ENCODE assay signal across 11 mouse cellular contexts in genomic region chr16:85037969-85038644, GRCm38 (mm10).
DNase-seq lines count a peak whose midpoint lies in the region; ATAC-seq and TF ChIP-seq lines count a peak whose summit lies in the region.
"Had no signal": no experiment of that assay in that cellular context is flagged by ENCODE, and none has a peak within 500 bp of the region (broad histone marks: within the 10 kb centered on the region; RNA-seq: fewer than 3 reads in every experiment).

No protein-coding gene starts in this region.

- peaks cover 15% of the 10 kb centered on the region; the same call in 1 of the 2 replicates for H3K36me3 ChIP-seq in kidney, postnatal 0 days (ENCODE audit: insufficient read depth, low read length)
- H3K36me3 ChIP-seq in forebrain, postnatal 0 days (ENCODE audit: insufficient read depth): peaks cover under 1% of the 10 kb centered on the region; the same call in 1 of the 2 replicates
- peaks cover 7% of the 10 kb centered on the region for H3K36me3 ChIP-seq in midbrain, embryonic 16.5 days (ENCODE audit: control insufficient read depth, insufficient read depth, low read length)

- no peak overlapping the region for H3K4me3 ChIP-seq in kidney, postnatal 0 days (replicated peaks; ENCODE audit: low read depth, low read length)
- H3K4me3 ChIP-seq in forebrain, postnatal 0 days (ENCODE audit: low read depth, low read length): no peak overlapping the region
- no peak overlapping the region for H3K4me3 ChIP-seq in midbrain, embryonic 16.5 days (ENCODE audit: low read depth, low read length)
- H3K4me3 ChIP-seq: lung, embryonic 15.5 days; stomach, embryonic 15.5 days had no signal

- no peak for TF ChIP-seq CTCF in kidney, postnatal 0 days (IDR thresholded peaks at IDR 0.05; ENCODE audit: low read depth)
- TF ChIP-seq CTCF in forebrain, postnatal 0 days (IDR thresholded peaks at IDR 0.05; ENCODE audit: low read depth): no peak

- no peaks in the 10 kb centered on the region for H3K27me3 ChIP-seq in kidney, postnatal 0 days (ENCODE audit: insufficient read depth, low read length)
- H3K27me3 ChIP-seq in forebrain, postnatal 0 days (ENCODE audit: insufficient read depth, low read length): no peaks in the 10 kb centered on the region
- H3K27me3 ChIP-seq in midbrain, embryonic 16.5 days (ENCODE audit: control insufficient read depth, insufficient read depth, low read depth, low read length): no peaks in the 10 kb centered on the region
- H3K27me3 ChIP-seq: lung, embryonic 15.5 days; stomach, embryonic 15.5 days had no signal

- no peak for DNase-seq in frontal cortex, postnatal 10 days (ENCODE audit: low spot score in 2 of 2)
- peak; percentile 45 for DNase-seq in kidney, postnatal 0 days (ENCODE audit: low spot score)
- no peak for DNase-seq in kidney, adult 11 months
- peak; percentile 38 for DNase-seq in forebrain, postnatal 0 days
- no peak for DNase-seq in urinary bladder, postnatal 25 days (ENCODE audit: low spot score)
- no peak for DNase-seq in urinary bladder, postnatal 14 days (ENCODE audit: low spot score)
- DNase-seq: kidney, postnatal 4 days had no signal

- no peaks in the 10 kb centered on the region for H3K9me3 ChIP-seq in kidney, postnatal 0 days (replicated peaks; ENCODE audit: low read length)
- H3K9me3 ChIP-seq in forebrain, postnatal 0 days (ENCODE audit: low read length): no peaks in the 10 kb centered on the region
- no peaks in the 10 kb centered on the region for H3K9me3 ChIP-seq in midbrain, embryonic 16.5 days (replicated peaks; ENCODE audit: control insufficient read depth, low read length, poor library complexity, severe bottlenecking)
- H3K9me3 ChIP-seq: lung, embryonic 15.5 days; stomach, embryonic 15.5 days had no signal

- peak; percentile 82 for ATAC-seq in frontal cortex, adult (ENCODE audit: low TSS enrichment)
- ATAC-seq in kidney, postnatal 0 days (replicated peaks; ENCODE audit: low FRiP score, low read depth): no peak
- ATAC-seq in forebrain, postnatal 0 days: peak; percentile 63
- peak; percentile 67; the same call in 1 of the 2 replicates for ATAC-seq in midbrain, embryonic 16.5 days

- no peaks in the 10 kb centered on the region for H3K4me1 ChIP-seq in kidney, postnatal 0 days (replicated peaks; ENCODE audit: insufficient read depth, low read length)
- peaks cover 3% of the 10 kb centered on the region; the same call in 1 of the 2 replicates for H3K4me1 ChIP-seq in forebrain, postnatal 0 days (ENCODE audit: insufficient read depth)
- peaks cover 25% of the 10 kb centered on the region for H3K4me1 ChIP-seq in midbrain, embryonic 16.5 days (ENCODE audit: control insufficient read depth, insufficient read depth, low read length)
- H3K4me1 ChIP-seq: lung, embryonic 15.5 days; stomach, embryonic 15.5 days had no signal

- no peak overlapping the region for H3K4me2 ChIP-seq in kidney, postnatal 0 days (ENCODE audit: low read length)
- no peak overlapping the region for H3K4me2 ChIP-seq in forebrain, postnatal 0 days (ENCODE audit: low read depth)
- H3K4me2 ChIP-seq in midbrain, embryonic 16.5 days (ENCODE audit: low read length): no peak overlapping the region
- H3K4me2 ChIP-seq: lung, embryonic 15.5 days; stomach, embryonic 15.5 days had no signal

- no peak overlapping the region for H3K27ac ChIP-seq in kidney, postnatal 0 days
- peak overlapping the region; percentile 54; the same call in 1 of the 2 replicates for H3K27ac ChIP-seq in forebrain, postnatal 0 days (ENCODE audit: low read depth, low read length)
- peak overlapping the region; percentile 51 for H3K27ac ChIP-seq in midbrain, embryonic 16.5 days (ENCODE audit: low read length)
- H3K27ac ChIP-seq: lung, embryonic 15.5 days; stomach, embryonic 15.5 days had no signal

- WGBS in kidney, postnatal 0 days: 58% methylated on average over 10 of the region's 10 CpGs
- WGBS in forebrain, postnatal 0 days: 65% methylated on average over 10 of the region's 10 CpGs
- 55% methylated on average over 10 of the region's 10 CpGs for WGBS in midbrain, embryonic 16.5 days

- no peak overlapping the region for H3K9ac ChIP-seq in kidney, postnatal 0 days (ENCODE audit: low read depth, low read length)
- no peak overlapping the region for H3K9ac ChIP-seq in forebrain, postnatal 0 days
- no peak overlapping the region for H3K9ac ChIP-seq in midbrain, embryonic 16.5 days (ENCODE audit: low read depth, low read length)
- H3K9ac ChIP-seq: lung, embryonic 15.5 days; stomach, embryonic 15.5 days had no signal

Comparison
In these comparisons a context has a peak if more than half of its experiments do, and no peak if none do; other contexts are left out.
1. DNase-seq: peak in kidney, postnatal 0 days (single experiment) and forebrain, postnatal 0 days (single experiment); none in frontal cortex, postnatal 10 days (0 of 2), kidney, adult 11 months (single experiment), urinary bladder, postnatal 25 days (single experiment) and urinary bladder, postnatal 14 days (single experiment).